Mouse (Mus musculus) forebrain, embryonic 11.5 days (tissue): ENCODE data around the gene Lamb2. TPM values are rescaled to one million over a fixed set of nuclear protein-coding genes. Genes with fewer than 3 reads are reported as not detected.

Experiments used
- ATAC-seq: fragments of 200-750 bp; cut with Nextera tagmentation; replicated peaks from 2 replicates; pipeline ENCODE4 v1.8.0; 2017; ENCODE audit warnings: moderate TSS enrichment; ENCODE audit not compliant: low FRiP score
- DNase-seq: peaks from one replicate; pipeline ENCODE4 v3.0.0-alpha.2; 2017; ENCODE audit warnings: low spot score
- H3K27ac ChIP-seq: fragments of 300-500 bp; sonication (generic); 2 replicates; pipeline ENCODE4 v1.5.1; 2014; ENCODE audit warnings: low read depth, low read length
- H3K27me3 ChIP-seq: fragments of 300-500 bp; sonication (generic); 2 replicates; pipeline ENCODE4 v1.6.1; 2014; ENCODE audit warnings: mild to moderate bottlenecking, low read length, mixed read lengths; ENCODE audit not compliant: control insufficient read depth, insufficient read depth
- H3K36me3 ChIP-seq: fragments of 300-500 bp; sonication (generic); 2 replicates; pipeline ENCODE4 v1.6.1; 2014; ENCODE audit warnings: mild to moderate bottlenecking, low read length, moderate library complexity, mixed read lengths; ENCODE audit not compliant: control insufficient read depth, insufficient read depth
- H3K4me1 ChIP-seq: fragments of 300-500 bp; sonication (generic); replicated peaks from 2 replicates; pipeline ENCODE4 v1.6.1; 2014; ENCODE audit warnings: low read length, mixed read lengths; ENCODE audit not compliant: control insufficient read depth, insufficient read depth
- H3K4me2 ChIP-seq: fragments of 300-500 bp; sonication (generic); 2 replicates; pipeline ENCODE4 v1.6.1; 2014; ENCODE audit warnings: low read depth, mild to moderate bottlenecking, low read length, moderate library complexity, mixed read lengths; ENCODE audit not compliant: severe bottlenecking
- H3K4me3 ChIP-seq: fragments of 300-500 bp; sonication (generic); 2 replicates; pipeline ENCODE4 v1.5.1; 2014; ENCODE audit warnings: low read depth, low read length
- H3K9ac ChIP-seq: fragments of 300-500 bp; sonication (generic); 2 replicates; pipeline ENCODE4 v1.6.1; 2014; ENCODE audit warnings: low read length
- H3K9me3 ChIP-seq: fragments of 300-500 bp; sonication (generic); 2 replicates; pipeline ENCODE4 v1.6.1; 2016; ENCODE audit warnings: low read length, mixed read lengths; ENCODE audit not compliant: control insufficient read depth
- WGBS: fragments of 180-500 bp; shearing (Covaris S2); extraction: QIAGEN DNeasy Blood & Tissue Kit; methylation state at CpG from one replicate; pipeline ENCODE4 v1.1.7; 2014; 5-methylcytosine and 5-hydroxymethylcytosine counted together
- polyA plus RNA-seq: library from polyadenylated mRNA; unstranded; fragments of >200 nt; fragmentation: Nextera tagmentation; extraction: Ambion mirVana; gene quantifications from 2 replicates; pipeline ENCODE4 v1.2.1, GENCODE M21; 2014

The Lamb2 gene
- polyA plus RNA-seq, 1 experiment from 2014 or later = 40.9 TPM

GRCm38 (mm10) chr9:108492043-108492750, 12.7 kb downstream of the Lamb2 start:
- Histone ChIP-seq H3K27ac (no peak overlapping the region), H3K36me3 (peaks cover 28% of the 10 kb centered on the region)
- DNase-seq = no peak

GRCm38 (mm10) chr9:108493246-108493645, 13.7 kb downstream of the Lamb2 start:
- Histone ChIP-seq H3K4me3 (no peak overlapping the region), H3K36me3 (peaks cover 35% of the 10 kb centered on the region), H3K4me2 (no peak overlapping the region), H3K9me3 (no peaks in the 10 kb centered on the region), H3K4me1 (peaks cover 14% of the 10 kb centered on the region), H3K27me3 (no peaks in the 10 kb centered on the region), H3K9ac (no peak overlapping the region), H3K27ac (no peak overlapping the region)
- DNase-seq (no peak), ATAC-seq (no peak)
- WGBS = 96% methylated on average over 8 of the region's 8 CpGs

More at GRCm38 (mm10) chr9:108492043-108492750, 12.7 kb downstream of the Lamb2 start:
- no peaks in the 10 kb centered on the region for H3K27me3 ChIP-seq
- 90% methylated on average over 16 of the region's 16 CpGs for WGBS
- H3K9ac ChIP-seq = peak overlapping the region; percentile 91
- no peaks in the 10 kb centered on the region for H3K9me3 ChIP-seq
- ATAC-seq = no peak
- peak overlapping the region; percentile 96; the same call in 1 of the 2 replicates for H3K4me3 ChIP-seq
- peak overlapping the region; percentile 85 for H3K4me2 ChIP-seq
- H3K4me1 ChIP-seq = peaks cover 14% of the 10 kb centered on the region

GRCm38 (mm10) chr9:108494146-108494825, 14.8 kb downstream of the Lamb2 start:
- DNase-seq = no peak
- peaks cover 14% of the 10 kb centered on the region for H3K4me1 ChIP-seq
- ATAC-seq = no peak
- peaks cover 41% of the 10 kb centered on the region for H3K36me3 ChIP-seq
- 95% methylated on average over 19 of the region's 19 CpGs for WGBS
- no peak overlapping the region for H3K4me3 ChIP-seq
- no peaks in the 10 kb centered on the region for H3K9me3 ChIP-seq
- no peak overlapping the region for H3K4me2 ChIP-seq
- H3K27ac ChIP-seq = no peak overlapping the region
- H3K27me3 ChIP-seq = no peaks in the 10 kb centered on the region
- H3K9ac ChIP-seq = no peak overlapping the region

GRCm38 (mm10) chr9:108494905-108495304, 15.4 kb downstream of the Lamb2 start:
- 88% methylated on average over 10 of the region's 10 CpGs for WGBS
- H3K36me3 ChIP-seq = peaks cover 45% of the 10 kb centered on the region
- DNase-seq (no peak), ATAC-seq (no peak)
- H3K9ac ChIP-seq = no peak overlapping the region
- H3K4me1 ChIP-seq = peaks cover 11% of the 10 kb centered on the region
- no peak overlapping the region for H3K4me3 ChIP-seq
- H3K9me3 ChIP-seq = no peaks in the 10 kb centered on the region
- H3K27me3 ChIP-seq = no peaks in the 10 kb centered on the region
- H3K27ac ChIP-seq = no peak overlapping the region
- H3K4me2 ChIP-seq = no peak overlapping the region

- DNase-seq (peak; percentile 48), ATAC-seq (no peak)
- Histone ChIP-seq H3K4me2 (no peak overlapping the region), H3K27ac (no peak overlapping the region), H3K36me3 (peaks cover 42% of the 10 kb centered on the region), H3K4me3 (no peak overlapping the region), H3K4me1 (no peaks in the 10 kb centered on the region), H3K9me3 (no peaks in the 10 kb centered on the region), H3K27me3 (no peaks in the 10 kb centered on the region), H3K9ac (no peak overlapping the region)
- WGBS = 97% methylated on average over 7 of the region's 7 CpGs
Measured at GRCm38 (mm10) chr9:108499231-108499630, 19.7 kb downstream of the Lamb2 start.

GRCm38 (mm10) chr9:108499943-108500342, 20.4 kb downstream of the Lamb2 start:
- Histone ChIP-seq H3K4me1 (no peaks in the 10 kb centered on the region), H3K4me3 (no peak overlapping the region), H3K27ac (no peak overlapping the region), H3K4me2 (no peak overlapping the region), H3K9me3 (no peaks in the 10 kb centered on the region), H3K9ac (no peak overlapping the region), H3K36me3 (peaks cover 38% of the 10 kb centered on the region), H3K27me3 (no peaks in the 10 kb centered on the region)
- WGBS = 95% methylated on average over 15 of the region's 15 CpGs
- DNase-seq = peak; percentile 35
- no peak for ATAC-seq

- H3K4me2 ChIP-seq = peak overlapping the region; percentile 87; the same call in 1 of the 2 replicates
- DNase-seq = no peak
- H3K36me3 ChIP-seq = peaks cover 3% of the 10 kb centered on the region; the same call in 1 of the 2 replicates
- 87% methylated on average over 7 of the region's 7 CpGs for WGBS
- no peak overlapping the region for H3K9ac ChIP-seq
- ATAC-seq = no peak
- no peaks in the 10 kb centered on the region for H3K27me3 ChIP-seq
- H3K4me3 ChIP-seq = no peak overlapping the region
- no peaks in the 10 kb centered on the region for H3K9me3 ChIP-seq
- no peak overlapping the region for H3K27ac ChIP-seq
- peaks cover 5% of the 10 kb centered on the region; the same call in 1 of the 2 replicates for H3K4me1 ChIP-seq
Measured at GRCm38 (mm10) chr9:108506901-108507300, 27.4 kb downstream of the Lamb2 start.

- H3K27me3 ChIP-seq = no peaks in the 10 kb centered on the region
- peak; percentile 96 for DNase-seq
- ATAC-seq = peak; percentile 97
- H3K9ac ChIP-seq = peak within 1 kb of the TSS; percentile 80
- H3K36me3 ChIP-seq = peaks cover 6% of the 10 kb centered on the region; the same call in 1 of the 2 replicates
- peak within 1 kb of the TSS; percentile 57; the same call in 1 of the 2 replicates for H3K27ac ChIP-seq
- H3K9me3 ChIP-seq = no peaks in the 10 kb centered on the region
- H3K4me3 ChIP-seq = peak within 1 kb of the TSS; percentile 69
- peaks cover 5% of the 10 kb centered on the region; the same call in 1 of the 2 replicates for H3K4me1 ChIP-seq
- peak within 1 kb of the TSS; percentile 87 for H3K4me2 ChIP-seq
- WGBS = under 1% methylated on average over 37 of the region's 37 CpGs
Measured at GRCm38 (mm10) chr9:108507619-108508434, 28.3 kb downstream of the Lamb2 start, which contains the start of gene Qars. TSS of gene Qars (plus strand) at chr9:108507706.
